ENCODE assay signal across 13 mouse cellular contexts in genomic region chr6:113599833-113600232, GRCm38 (mm10). TPM values are rescaled to one million over a fixed set of nuclear protein-coding genes. Genes with fewer than 3 reads are reported as not detected.
DNase-seq lines count a peak whose midpoint lies in the region; ATAC-seq lines count a peak whose summit lies in the region.
"Had no signal": no experiment of that assay in that cellular context is flagged by ENCODE, and none has a peak within 500 bp of the region (broad histone marks: within the 10 kb centered on the region; RNA-seq: fewer than 3 reads in every experiment).

No protein-coding gene starts in this region.

- ATAC-seq in megakaryocyte, adult 5-6 weeks (ENCODE audit: poor library complexity, severe bottlenecking) = no peak
- ATAC-seq: forebrain, embryonic 16.5 days; liver, postnatal 0 days had no signal

- intact Hi-C loops in heart, postnatal 36 days (cut with DNase I) = loop anchor here (5.0 to 10.0 kb wide), 2 partner anchors 68 to 275 kb away; partner anchors contain the start of genes Emc3, Fancd2 and Ogg1

- DNase-seq in heart, postnatal 4 days = peak; percentile 21
- no peak for DNase-seq in heart, postnatal 36 days
- DNase-seq in right cerebral cortex, postnatal 4 days = peak; percentile 22
- no peak for DNase-seq in right cerebral cortex, adult 18-20 months
- DNase-seq in adrenal gland, postnatal 14 days = peak; percentile 84
- DNase-seq in testis, postnatal 14 days (ENCODE audit: low spot score) = peak; percentile 60
- DNase-seq in cerebellum, adult 9-11 months = no peak
- DNase-seq: cerebellum, postnatal 14 days; gastrocnemius, adult 2 months; heart, adult 18-20 months; liver, postnatal 0 days had no signal

RNA-seq across cellular contexts. Expression of gene Fancd2os, which starts 0.7 kb away (rescaled TPM):
- total RNA-seq in heart, postnatal 4 days (2021) = not detected
- total RNA-seq in heart, postnatal 36 days (2021) = not detected
- not detected in 2 replicates for total RNA-seq in adrenal gland, postnatal 14 days (2021)
- 0.18 TPM in 1 of 2 replicates, not detected in the other for total RNA-seq in megakaryocyte, adult 5-6 weeks (2015)
- not detected in 2 replicates for total RNA-seq in megakaryocyte, adult 5-6 weeks (2017)
- total RNA-seq: gastrocnemius, adult 2 months; heart, adult 18-20 months had no signal

RNA-seq across cellular contexts. Expression of gene Brk1, which starts 4.7 kb away (rescaled TPM):
- 100 to 1,000 TPM; 101 to 102 TPM for total RNA-seq in heart, postnatal 4 days (2021)
- total RNA-seq in heart, postnatal 36 days (2021) = 10 to 100 TPM; 72.7 to 78.5 TPM
- 147 and 162 TPM in 2 replicates for total RNA-seq in adrenal gland, postnatal 14 days (2021)
- total RNA-seq in megakaryocyte, adult 5-6 weeks (2015) = 364 and 398 TPM in 2 replicates
- total RNA-seq in megakaryocyte, adult 5-6 weeks (2017) = 185 and 211 TPM in 2 replicates

RNA-seq across cellular contexts. Expression of gene Vhl, which starts 23.9 kb away (rescaled TPM):
- 10 to 100 TPM; 13.6 to 18.6 TPM for total RNA-seq in heart, postnatal 4 days (2021)
- 10 to 100 TPM; 10.5 to 13.8 TPM for total RNA-seq in heart, postnatal 36 days (2021)
- total RNA-seq in adrenal gland, postnatal 14 days (2021) = 26.0 and 27.6 TPM in 2 replicates
- total RNA-seq in megakaryocyte, adult 5-6 weeks (2015) = 38.3 and 39.8 TPM in 2 replicates
- total RNA-seq in megakaryocyte, adult 5-6 weeks (2017) = 24.1 and 28.0 TPM in 2 replicates

RNA-seq across cellular contexts. Expression of gene Irak2, which starts 38.4 kb away (rescaled TPM):
- total RNA-seq in heart, postnatal 4 days (2021) = 10 to 100 TPM in 1 of 2 experiments, 1 to 10 TPM in 1; 8.9 to 11.1 TPM
- total RNA-seq in heart, postnatal 36 days (2021) = 10 to 100 TPM in 1 of 2 experiments, 1 to 10 TPM in 1; 7.5 to 10.2 TPM
- 17.4 and 22.9 TPM in 2 replicates for total RNA-seq in adrenal gland, postnatal 14 days (2021)
- total RNA-seq in megakaryocyte, adult 5-6 weeks (2015) = 22.5 and 25.3 TPM in 2 replicates
- total RNA-seq in megakaryocyte, adult 5-6 weeks (2017) = 63.1 and 83.2 TPM in 2 replicates

Comparison
In these comparisons a context has a peak if more than half of its experiments do, and no peak if none do; other contexts are left out.
1. DNase-seq: peak in heart, postnatal 4 days (single experiment), right cerebral cortex, postnatal 4 days (single experiment), adrenal gland, postnatal 14 days (single experiment) and testis, postnatal 14 days (single experiment); none in heart, postnatal 36 days (0 of 2), right cerebral cortex, adult 18-20 months (single experiment) and cerebellum, adult 9-11 months (single experiment).